In genomic region chr2:20956716-20957115, GRCm38 (mm10) we compare ENCODE assay signal across 20 mouse cellular contexts. TPM values are rescaled to one million over a fixed set of nuclear protein-coding genes. Genes with fewer than 3 reads are reported as not detected.
DNase-seq lines count a peak whose midpoint lies in the region; TF ChIP-seq lines count a peak whose summit lies in the region.
"Had no signal": no experiment of that assay in that cellular context is flagged by ENCODE, and none has a peak within 500 bp of the region (broad histone marks: within the 10 kb centered on the region; RNA-seq: fewer than 3 reads in every experiment).

No protein-coding gene starts in this region.

- TF ChIP-seq POLR2A in cerebellum, adult 2 months (IDR thresholded peaks at IDR 0.05; ENCODE audit: borderline replicate concordance, insufficient read depth, low read length): no peak
- no peak for TF ChIP-seq POLR2A in heart, adult 2 months (IDR thresholded peaks at IDR 0.05; ENCODE audit: insufficient read depth, low read depth, low read length)
- no peak for TF ChIP-seq POLR2A in myocyte (IDR thresholded peaks at IDR 0.05; ENCODE audit: insufficient read length, low read depth)

- peak overlapping the region; percentile 53 for H3K4me2 ChIP-seq in myocyte (ENCODE audit: low read depth)
- H3K4me2 ChIP-seq: embryonic facial prominence, embryonic 13.5 days; forebrain, embryonic 13.5 days; hindbrain, embryonic 12.5 days; hindbrain, embryonic 15.5 days; intestine, embryonic 15.5 days had no signal

- no peak overlapping the region for H3K4me3 ChIP-seq in cerebellum, adult 2 months (replicated peaks; ENCODE audit: insufficient read depth, low read depth, low read length)
- no peak overlapping the region for H3K4me3 ChIP-seq in heart, embryonic 10.5 days
- H3K4me3 ChIP-seq in heart, adult 2 months: no peak overlapping the region
- H3K4me3 ChIP-seq in myocyte: no peak overlapping the region
- H3K4me3 ChIP-seq: embryonic facial prominence, embryonic 10.5 days; embryonic facial prominence, embryonic 13.5 days; forebrain, embryonic 10.5 days; forebrain, embryonic 13.5 days; hindbrain, embryonic 12.5 days; hindbrain, embryonic 15.5 days; intestine, embryonic 15.5 days had no signal

- no peaks in the 10 kb centered on the region for H3K36me3 ChIP-seq in heart, embryonic 10.5 days
- peaks cover 29% of the 10 kb centered on the region for H3K36me3 ChIP-seq in heart, adult 2 months (ENCODE audit: control insufficient read depth, insufficient read depth, low read length)
- no peaks in the 10 kb centered on the region for H3K36me3 ChIP-seq in myocyte (ENCODE audit: control insufficient read depth, insufficient read depth)
- H3K36me3 ChIP-seq: embryonic facial prominence, embryonic 13.5 days; hindbrain, embryonic 12.5 days; hindbrain, embryonic 15.5 days; intestine, embryonic 15.5 days had no signal

- H3K9ac ChIP-seq in heart, adult 2 months (ENCODE audit: low read depth, low read length): no peak overlapping the region
- H3K9ac ChIP-seq: embryonic facial prominence, embryonic 13.5 days; forebrain, embryonic 13.5 days; hindbrain, embryonic 12.5 days; hindbrain, embryonic 15.5 days; intestine, embryonic 15.5 days had no signal

- peaks cover 18% of the 10 kb centered on the region; the same call in 1 of the 2 replicates for H3K4me1 ChIP-seq in cerebellum, adult 2 months (ENCODE audit: control insufficient read depth, insufficient read depth, low read length)
- peaks cover 22% of the 10 kb centered on the region for H3K4me1 ChIP-seq in heart, embryonic 10.5 days
- H3K4me1 ChIP-seq in heart, adult 2 months (ENCODE audit: control insufficient read depth, insufficient read depth, low read length): peaks cover 19% of the 10 kb centered on the region

- peak; percentile 34 to 42 for DNase-seq in cerebellum, adult 2 months
- DNase-seq in cerebellum, postnatal 4 days (ENCODE audit: low spot score in 2 of 2): no peak
- peak; percentile 17 for DNase-seq in heart, embryonic 10.5 days (ENCODE audit: low spot score)
- DNase-seq in heart, adult 2 months: no peak
- peak; percentile 55 for DNase-seq in A20 (ENCODE audit: low read depth, low spot score)
- no peak for DNase-seq in thymus, postnatal 36 days
- DNase-seq: adrenal gland, adult 2 months; adrenal gland, postnatal 14 days; embryo, embryonic 11 days; gastrocnemius, postnatal 10 days; gastrocnemius, postnatal 36 days; kidney, adult 18-20 months had no signal

- peaks cover 5% of the 10 kb centered on the region for H3K79me2 ChIP-seq in heart, adult 2 months (replicated peaks; ENCODE audit: control insufficient read depth, insufficient read depth, low read length)
- H3K79me2 ChIP-seq in myocyte (ENCODE audit: control insufficient read depth, insufficient read depth): peaks cover 96% of the 10 kb centered on the region

- no peaks in the 10 kb centered on the region for H3K27me3 ChIP-seq in cerebellum, adult 2 months (ENCODE audit: control insufficient read depth, insufficient read depth, low read length)
- no peaks in the 10 kb centered on the region for H3K27me3 ChIP-seq in heart, embryonic 10.5 days (ENCODE audit: insufficient read depth, poor library complexity, severe bottlenecking)
- no peaks in the 10 kb centered on the region for H3K27me3 ChIP-seq in heart, adult 2 months (ENCODE audit: control insufficient read depth, insufficient read depth, low read length)
- no peaks in the 10 kb centered on the region for H3K27me3 ChIP-seq in myocyte (ENCODE audit: control insufficient read depth, insufficient read depth, insufficient read length)
- H3K27me3 ChIP-seq: embryonic facial prominence, embryonic 13.5 days; forebrain, embryonic 13.5 days; hindbrain, embryonic 12.5 days; hindbrain, embryonic 15.5 days; intestine, embryonic 15.5 days had no signal

- intact Hi-C loops in heart, adult 2 months (cut with DNase I): no loop called here

- no peaks in the 10 kb centered on the region for H3K9me3 ChIP-seq in heart, embryonic 10.5 days
- H3K9me3 ChIP-seq: embryonic facial prominence, embryonic 10.5 days; embryonic facial prominence, embryonic 13.5 days; forebrain, embryonic 10.5 days; forebrain, embryonic 13.5 days; hindbrain, embryonic 12.5 days; hindbrain, embryonic 15.5 days; intestine, embryonic 15.5 days had no signal

- no peak for TF ChIP-seq CTCF in cerebellum, adult 2 months (IDR thresholded peaks at IDR 0.05; ENCODE audit: borderline replicate concordance, insufficient read depth, low read depth, low read length)
- no peak for TF ChIP-seq CTCF in heart, adult 2 months (IDR thresholded peaks at IDR 0.05)

- TF ChIP-seq EP300 in heart, adult 2 months (IDR thresholded peaks at IDR 0.05; ENCODE audit: insufficient read depth, low read depth, low read length): no peak

- H3ac ChIP-seq in myocyte (ENCODE audit: control insufficient read depth, insufficient read length): no peak overlapping the region

- peak overlapping the region; percentile 58; the same call in 1 of the 2 replicates for H3K27ac ChIP-seq in cerebellum, adult 2 months (ENCODE audit: insufficient read depth, low read length)
- H3K27ac ChIP-seq in heart, embryonic 10.5 days: no peak overlapping the region
- H3K27ac ChIP-seq in heart, adult 2 months: no peak overlapping the region
- H3K27ac ChIP-seq: embryonic facial prominence, embryonic 10.5 days; embryonic facial prominence, embryonic 13.5 days; forebrain, embryonic 10.5 days; hindbrain, embryonic 12.5 days; hindbrain, embryonic 15.5 days; intestine, embryonic 15.5 days had no signal

- 20% methylated on average over 5 of the region's 5 CpGs for whole genome bisulfite sequencing in cerebellum, adult 2 months
- WGBS in heart, embryonic 10.5 days: 82% methylated on average over 5 of the region's 5 CpGs
- WGBS in heart, adult 2 months: 60% methylated on average over 5 of the region's 5 CpGs

TF ChIP-seq in myocyte, 11 proteins besides CTCF, POLR2A, EP300 and RAD21:
- no peak for TF ChIP-seq CEBPB (IDR thresholded peaks at IDR 0.05; ENCODE audit: insufficient read depth, poor library complexity, severe bottlenecking)
- no peak for TF ChIP-seq MYOD1 (IDR thresholded peaks at IDR 0.05; ENCODE audit: control insufficient read depth in 1 of 3, insufficient read length in 2 of 3, low read depth in 2 of 3)
- no peak for TF ChIP-seq E2F4 (IDR thresholded peaks at IDR 0.05; ENCODE audit: insufficient read depth)
- no peak for TF ChIP-seq TCF12 (IDR thresholded peaks at IDR 0.05; ENCODE audit: insufficient read depth, poor library complexity, severe bottlenecking)
- no peak for TF ChIP-seq REST (IDR thresholded peaks at IDR 0.05; ENCODE audit: insufficient read depth, insufficient read length)
- TF ChIP-seq POLR2AphosphoS2 (IDR thresholded peaks at IDR 0.05; ENCODE audit: insufficient read length, low read depth): no peak
- TF ChIP-seq SRF (IDR thresholded peaks at IDR 0.05; ENCODE audit: control insufficient read depth, insufficient read length, low read depth): no peak
- TF ChIP-seq MAX (IDR thresholded peaks at IDR 0.05; ENCODE audit: low read depth): no peak
- no peak for TF ChIP-seq MYOG (IDR thresholded peaks at IDR 0.05; ENCODE audit: control insufficient read depth in 1 of 3, insufficient read depth in 1 of 3, insufficient read length in 2 of 3, low read depth in 2 of 3)
- TF ChIP-seq TCF3 (IDR thresholded peaks at IDR 0.05; ENCODE audit: insufficient read length, low read depth): no peak
- TF ChIP-seq USF1 (IDR thresholded peaks at IDR 0.05; ENCODE audit: low read depth): no peak

RNA-seq across cellular contexts. Expression of gene Arhgap21, which starts 12.0 kb away (rescaled TPM):
- polyA plus RNA-seq in cerebellum, adult 2 months (2012; rRNA removed): 213 and 231 TPM in 2 replicates
- 15.2 and 18.7 TPM in 2 replicates for polyA plus RNA-seq in heart, embryonic 10.5 days (2016; fragmentation: Nextera tagmentation; extraction: Ambion mirVana)
- total RNA-seq in heart, adult 2 months (2021): 10 to 100 TPM; 65.2 to 74.5 TPM
- 18.1 and 27.9 TPM in 2 replicates for polyA plus RNA-seq in heart, adult 2 months (2012; rRNA removed)
- 18.0 TPM for polyA plus RNA-seq in myocyte (2012; fragmentation: generic; extraction: Trizol)

Comparison
In these comparisons a context has a peak if more than half of its experiments do, and no peak if none do; other contexts are left out.
1. DNase-seq: peak in cerebellum, adult 2 months (2 of 2), heart, embryonic 10.5 days (single experiment) and A20 (single experiment); none in cerebellum, postnatal 4 days (0 of 2), heart, adult 2 months (0 of 2) and thymus, postnatal 36 days (0 of 2).